Mouse (Mus musculus) skeletal muscle tissue, postnatal 0 days (tissue): Measurements from ENCODE around the gene Pheta1. TPM values are rescaled to one million over a fixed set of nuclear protein-coding genes. Genes with fewer than 3 reads are reported as not detected.

ENCODE experiments used
- microRNA-seq, 2 experiments: library from miRNA; unstranded; fragments of <30 nt; microRNA quantifications; one replicate each; pipeline ENCODE4; 2016
- polyA plus RNA-seq: library from polyadenylated mRNA; unstranded; fragments of >200 nt; fragmentation: Nextera tagmentation; extraction: Ambion mirVana; gene quantifications from 2 replicates; pipeline ENCODE4 v1.2.1, GENCODE M21; 2015

Pheta1 gene
- 8.9 and 9.4 TPM in 2 replicates for polyA plus RNA-seq

DNA sequence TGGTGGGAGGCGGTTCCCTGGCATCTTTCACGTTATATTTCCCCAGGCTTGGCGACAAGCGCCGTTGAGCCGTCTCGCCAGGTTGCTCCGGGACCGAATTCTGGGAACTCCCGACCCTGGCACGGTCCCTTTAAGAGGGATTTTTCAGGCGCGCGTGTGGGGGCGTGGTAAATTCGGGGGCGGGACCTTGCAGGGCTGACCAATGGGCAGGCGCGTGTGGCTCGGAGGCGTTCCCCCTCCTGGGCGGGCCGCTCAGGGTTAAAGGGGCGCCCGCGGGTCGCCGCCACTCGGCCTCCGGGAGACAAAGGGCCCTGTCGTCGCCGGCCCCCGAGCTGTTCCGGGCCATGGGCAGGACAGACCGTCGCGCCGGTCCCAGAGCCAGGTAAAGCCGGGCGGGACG, at the start of gene Pheta1:
Gene Pheta1 (plus strand): TSS at position 242 of the 400 bp plus-strand sequence.

DNA sequence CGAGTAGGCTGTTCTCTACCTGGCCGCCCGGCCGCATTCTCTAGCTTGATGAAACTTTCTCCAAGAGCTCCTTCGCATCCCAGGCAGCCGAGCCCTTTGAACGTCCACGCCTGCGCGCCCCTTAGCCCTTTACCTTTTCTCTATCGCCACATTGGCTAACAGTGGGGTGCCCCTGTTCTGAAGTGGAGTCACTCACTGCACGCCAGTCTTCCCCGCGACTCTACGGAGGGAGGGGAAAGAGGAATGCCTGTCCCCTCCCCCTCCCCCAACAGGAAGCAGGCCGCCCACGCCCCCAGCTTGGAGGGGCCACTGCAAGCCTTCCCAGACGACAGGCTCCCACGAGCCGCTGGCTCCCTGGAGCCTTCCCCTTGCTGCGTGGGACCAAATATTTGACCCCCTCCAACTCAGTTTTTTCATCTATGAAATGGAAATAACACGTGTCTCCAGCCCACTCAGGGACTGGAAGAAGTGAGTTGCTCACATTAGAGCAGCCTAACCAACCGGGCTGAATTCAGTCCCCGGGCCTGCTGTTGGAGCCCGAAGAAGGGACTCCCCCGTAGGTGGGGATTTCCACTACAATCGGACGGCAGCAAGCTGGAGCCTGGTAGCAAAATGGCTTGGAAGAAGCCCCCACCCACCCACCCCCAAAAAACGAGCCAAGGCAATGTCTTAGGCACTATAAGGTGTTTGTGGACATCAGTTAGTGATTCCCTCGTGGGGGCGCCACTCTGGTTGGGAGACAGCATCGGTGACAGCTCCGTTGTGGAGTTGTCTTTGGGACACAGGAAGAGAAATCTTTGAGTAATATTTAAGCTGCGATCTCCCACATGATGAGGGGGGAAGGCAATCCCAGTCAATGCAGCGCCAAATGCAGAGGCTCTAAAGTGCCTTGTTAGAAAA, 11.1 kb upstream of the Pheta1 start, which contains the start of gene Sh2b3:
Gene Sh2b3 (minus strand): TSS at position 206 of the 900 bp plus-strand sequence.

Small RNA genes within 50 kb of the gene (microRNA-seq; reads per million reads assigned to microRNA genes)
- gene Mir7031: 0.21 to 0.51 reads per million in 2 experiments

Other genes starting within 250 kb of the Pheta1 start
- gene Acad12, start 230.0 kb upstream of the Pheta1 start, polyA plus RNA-seq: 3.1 and 4.2 TPM in 2 replicates
- 1.1 and 1.9 TPM in 2 replicates for gene Acad10, start 188.5 kb upstream of the Pheta1 start, polyA plus RNA-seq
- 23.6 and 25.3 TPM in 2 replicates for gene Brap, start 188.4 kb upstream of the Pheta1 start, polyA plus RNA-seq
- 39.7 and 43.8 TPM in 2 replicates for gene Atxn2, start 137.6 kb upstream of the Pheta1 start, polyA plus RNA-seq
- 11.1 and 11.2 TPM in 2 replicates for gene Sh2b3, start 11.3 kb upstream of the Pheta1 start, polyA plus RNA-seq
- gene Cux2, start 201.1 kb downstream of the Pheta1 start, polyA plus RNA-seq: 0.46 and 0.58 TPM in 2 replicates